Mouse (Mus musculus): Measurements from ENCODE around the gene Srbd1.

- TF ChIP-seq POLR2A (IDR thresholded peaks at IDR 0.05; ENCODE audit: low read depth, low read length) (no peak), CTCF (IDR thresholded peaks at IDR 0.05; ENCODE audit: borderline replicate concordance, insufficient read depth, low read length) (no peak)
Observed at GRCm38 (mm10) chr17:86038211-86038648, 106.7 kb downstream of the Srbd1 start.
